Mouse (Mus musculus): ENCODE results near the gene Asgr2.
"Not testable (repeated sequence)": the region's sequence is repeated elsewhere in the genome, so short reads cannot be mapped to it uniquely, and the experiment has no call there.

Asgr2 gene

DNA sequence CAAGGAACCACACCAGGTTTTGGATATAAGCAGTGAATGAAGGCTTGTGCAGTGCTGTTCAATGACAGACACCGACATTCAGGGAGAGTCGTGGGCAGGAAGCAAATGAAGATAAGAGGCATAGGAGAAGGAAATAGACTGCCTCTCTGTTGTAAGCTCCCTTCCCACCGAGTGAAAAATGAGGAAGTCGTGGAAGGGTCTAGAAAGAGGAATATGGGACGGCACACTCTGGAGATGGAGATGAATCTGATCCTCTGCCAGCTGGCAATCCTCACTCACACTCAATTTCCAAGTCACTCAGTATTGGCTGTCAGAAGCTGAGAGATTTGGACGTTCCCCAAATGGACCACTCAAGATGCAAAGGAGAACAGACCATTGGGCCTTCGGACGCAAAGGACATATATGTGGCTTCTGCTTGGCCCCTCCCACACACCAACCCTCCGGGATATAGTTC, 37.5 kb downstream of the Asgr2 start, which contains the start of gene Mgl2:
Mgl2 (plus strand) TSS at position 404 of the 454 bp plus-strand sequence.
- DNase-seq (ENCODE audit: low read depth, low spot score), result no peak
- Histone ChIP-seq H3K27me3 (ENCODE audit: control insufficient read depth, insufficient read depth, low read length, poor library complexity, severe bottlenecking) (no peaks in the 10 kb centered on the region), H3K36me3 (ENCODE audit: control insufficient read depth, insufficient read depth, low read length, poor library complexity, severe bottlenecking) (no peaks in the 10 kb centered on the region)

DNA sequence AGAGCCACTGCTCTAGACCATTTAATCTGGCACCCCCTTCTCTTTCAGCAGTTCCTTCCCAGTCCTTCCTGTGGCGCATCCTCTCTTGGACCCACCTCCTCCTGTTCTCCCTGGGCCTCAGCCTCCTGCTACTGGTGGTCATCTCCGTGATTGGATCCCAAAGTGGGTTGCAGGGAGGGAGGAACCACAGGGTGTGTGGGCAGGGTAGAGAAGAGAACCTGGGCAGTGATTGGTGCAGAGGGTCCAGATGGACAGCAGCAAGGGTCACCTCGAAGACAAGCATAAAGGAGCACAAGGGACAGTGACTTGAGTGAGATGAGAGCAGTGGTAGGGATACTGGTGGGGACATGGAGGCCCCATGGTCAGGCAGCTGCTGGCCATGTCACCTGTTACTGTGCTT, 42.6 kb downstream of the Asgr2 start:
- not testable (repeated sequence) for DNase-seq (ENCODE audit: low read depth, low spot score); H3K27me3 ChIP-seq (ENCODE audit: control insufficient read depth, insufficient read depth, low read length, poor library complexity, severe bottlenecking); H3K36me3 ChIP-seq (ENCODE audit: control insufficient read depth, insufficient read depth, low read length, poor library complexity, severe bottlenecking)

DNA sequence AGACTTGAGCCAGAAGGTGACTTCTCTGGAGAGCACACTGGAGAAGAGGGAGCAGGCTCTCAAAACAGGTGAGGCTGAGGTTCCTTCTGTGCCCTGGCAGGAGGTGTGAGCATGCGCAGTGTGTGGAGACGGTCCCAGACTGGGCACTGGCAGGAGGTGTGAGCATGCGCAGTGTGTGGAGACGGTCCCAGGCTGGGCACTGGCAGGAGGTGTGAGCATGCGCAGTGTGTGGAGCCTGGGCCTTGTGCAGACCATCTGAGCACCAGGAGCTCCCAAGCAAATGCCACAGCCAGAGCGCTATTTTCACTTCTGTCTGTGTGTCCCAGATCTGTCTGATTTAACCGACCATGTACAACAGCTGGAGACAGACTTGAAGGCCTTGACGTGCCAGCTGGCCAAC, 43.5 kb downstream of the Asgr2 start:
- H3K27me3 ChIP-seq (ENCODE audit: control insufficient read depth, insufficient read depth, low read length, poor library complexity, severe bottlenecking); H3K36me3 ChIP-seq (ENCODE audit: control insufficient read depth, insufficient read depth, low read length, poor library complexity, severe bottlenecking); DNase-seq (ENCODE audit: low read depth, low spot score): not testable (repeated sequence)

DNA sequence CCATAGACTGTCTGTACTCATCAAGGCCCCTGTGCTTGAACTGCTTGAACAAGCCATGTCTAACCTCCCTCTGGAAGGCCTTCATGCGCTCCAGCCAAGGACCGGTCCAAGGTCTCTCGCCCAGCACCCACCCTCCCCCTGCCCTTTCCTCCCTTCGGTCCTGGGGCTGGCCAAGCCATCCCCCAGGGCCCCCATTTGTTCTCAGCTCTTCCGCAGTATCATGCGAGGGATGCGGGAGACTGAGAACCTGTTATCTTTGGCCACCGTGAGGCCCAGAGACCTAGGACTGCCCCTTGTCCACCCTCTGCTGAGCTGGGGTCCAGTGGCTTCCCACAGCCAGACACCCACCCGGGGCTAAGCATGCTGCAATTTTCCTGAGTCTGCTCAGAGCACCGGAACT, 46.7 kb downstream of the Asgr2 start:
- Histone ChIP-seq H3K27me3 (ENCODE audit: control insufficient read depth, insufficient read depth, low read length, poor library complexity, severe bottlenecking) (no peaks in the 10 kb centered on the region), H3K36me3 (ENCODE audit: control insufficient read depth, insufficient read depth, low read length, poor library complexity, severe bottlenecking) (no peaks in the 10 kb centered on the region)
- no peak for DNase-seq (ENCODE audit: low read depth, low spot score)

DNA sequence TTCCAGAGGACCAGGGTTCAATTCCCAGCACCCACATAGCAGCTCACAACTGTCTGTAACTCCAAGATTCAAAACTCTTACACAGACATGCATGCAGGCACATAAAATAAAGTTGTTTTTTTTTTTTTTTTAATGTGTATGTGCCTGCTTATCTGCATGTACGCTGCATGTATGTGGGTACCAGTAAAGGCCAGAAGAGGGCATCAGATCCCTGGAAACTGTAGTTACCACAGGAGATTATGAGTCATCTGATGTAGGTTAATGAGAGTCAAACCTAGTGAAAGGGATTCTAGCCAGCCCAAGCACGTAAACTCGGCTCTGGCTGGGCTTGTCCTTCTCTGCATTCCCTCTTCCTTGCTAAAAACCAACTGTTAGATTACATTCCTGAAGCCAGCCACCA, 58.6 kb downstream of the Asgr2 start:
- DNase-seq (ENCODE audit: low read depth, low spot score), result peak; percentile 6
- no peaks in the 10 kb centered on the region for H3K36me3 ChIP-seq (ENCODE audit: control insufficient read depth, insufficient read depth, low read length, poor library complexity, severe bottlenecking)
- no peaks in the 10 kb centered on the region for H3K27me3 ChIP-seq (ENCODE audit: control insufficient read depth, insufficient read depth, low read length, poor library complexity, severe bottlenecking)
